Mouse (Mus musculus): ENCODE measurements around the gene Olfr1366. TPM values are rescaled to one million over a fixed set of nuclear protein-coding genes. Genes with fewer than 3 reads are reported as not detected.

Gene Olfr1366
- 0.11 and 0.13 TPM in 2 replicates for polyA plus RNA-seq (2015; fragmentation: Nextera tagmentation; extraction: Ambion mirVana)

DNA sequence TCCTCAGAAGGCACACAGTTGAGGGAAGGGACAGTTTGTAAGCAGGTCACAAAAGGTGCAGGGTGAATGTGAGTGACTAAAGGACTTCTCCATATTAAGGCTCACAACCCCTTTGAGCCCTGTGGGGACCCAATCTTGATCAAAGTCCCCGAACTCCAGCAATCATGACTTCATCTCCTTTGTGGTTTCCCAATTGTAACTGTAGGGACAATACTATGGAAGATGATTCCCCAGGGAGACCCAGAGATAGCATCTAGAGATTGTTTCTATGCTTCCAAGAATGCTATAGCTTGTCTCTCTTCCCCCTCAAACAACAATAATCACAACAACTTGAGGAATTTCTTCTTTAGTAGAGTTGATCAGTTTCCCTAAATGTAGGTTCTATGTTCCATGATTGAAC lies at the start of gene Olfr1366:
TSS of gene Olfr1366 (minus strand) at position 101 of the 400 bp plus-strand sequence.
- H3K27ac ChIP-seq: no peak within 1 kb of the TSS
- ATAC-seq (replicated peaks; ENCODE audit: low FRiP score, low read depth) (no peak), DNase-seq (ENCODE audit: low spot score) (no peak)
- H3K27me3 ChIP-seq (ENCODE audit: insufficient read depth, low read length): no peaks in the 10 kb centered on the region
- no peak within 1 kb of the TSS for H3K9ac ChIP-seq (ENCODE audit: low read depth, low read length)
- H3K4me1 ChIP-seq (replicated peaks; ENCODE audit: insufficient read depth, low read length): no peaks in the 10 kb centered on the region
- WGBS: 62% methylated on average over 1 of the region's 1 CpGs
- no peak for TF ChIP-seq CTCF (IDR thresholded peaks at IDR 0.05; ENCODE audit: low read depth)
- H3K36me3 ChIP-seq (ENCODE audit: insufficient read depth, low read length): no peaks in the 10 kb centered on the region
- no peaks in the 10 kb centered on the region for H3K9me3 ChIP-seq (replicated peaks; ENCODE audit: low read length)
- no peak within 1 kb of the TSS for H3K4me3 ChIP-seq (replicated peaks; ENCODE audit: low read depth, low read length)
- no peak within 1 kb of the TSS for H3K4me2 ChIP-seq (ENCODE audit: low read length)

- DNase-seq (ENCODE audit: low spot score) (no peak), ATAC-seq (replicated peaks; ENCODE audit: low FRiP score, low read depth) (no peak)
- H3K9me3 ChIP-seq (replicated peaks; ENCODE audit: low read length): no peaks in the 10 kb centered on the region
- H3K9ac ChIP-seq (ENCODE audit: low read depth, low read length): no peak overlapping the region
- H3K4me3 ChIP-seq (replicated peaks; ENCODE audit: low read depth, low read length): no peak overlapping the region
- WGBS: 58% methylated on average over 2 of the region's 2 CpGs
- no peaks in the 10 kb centered on the region for H3K27me3 ChIP-seq (ENCODE audit: insufficient read depth, low read length)
- no peaks in the 10 kb centered on the region for H3K4me1 ChIP-seq (replicated peaks; ENCODE audit: insufficient read depth, low read length)
- no peak for TF ChIP-seq CTCF (IDR thresholded peaks at IDR 0.05; ENCODE audit: low read depth)
- H3K36me3 ChIP-seq (ENCODE audit: insufficient read depth, low read length): no peaks in the 10 kb centered on the region
- no peak overlapping the region for H3K27ac ChIP-seq
- no peak overlapping the region for H3K4me2 ChIP-seq (ENCODE audit: low read length)
Observed at GRCm38 (mm10) chr13:21591618-21592017, 49.0 kb upstream of the Olfr1366 start.

GRCm38 (mm10) chr13:21581659-21582058 lies 39.1 kb upstream of the Olfr1366 start, which contains the start of gene Olfr1364:
Gene Olfr1364, minus strand, starts transcription at chr13:21581759.
- no peak for DNase-seq (ENCODE audit: low spot score)
- no peaks in the 10 kb centered on the region for H3K36me3 ChIP-seq (ENCODE audit: insufficient read depth, low read length)
- ATAC-seq (replicated peaks; ENCODE audit: low FRiP score, low read depth): no peak
- no peak within 1 kb of the TSS for H3K9ac ChIP-seq (ENCODE audit: low read depth, low read length)
- H3K4me1 ChIP-seq (replicated peaks; ENCODE audit: insufficient read depth, low read length): no peaks in the 10 kb centered on the region
- no peaks in the 10 kb centered on the region for H3K9me3 ChIP-seq (replicated peaks; ENCODE audit: low read length)
- no peak within 1 kb of the TSS for H3K27ac ChIP-seq
- WGBS: 93% methylated on average over 2 of the region's 2 CpGs
- TF ChIP-seq CTCF (IDR thresholded peaks at IDR 0.05; ENCODE audit: low read depth): no peak
- no peaks in the 10 kb centered on the region for H3K27me3 ChIP-seq (ENCODE audit: insufficient read depth, low read length)
- no peak within 1 kb of the TSS for H3K4me3 ChIP-seq (replicated peaks; ENCODE audit: low read depth, low read length)
- no peak within 1 kb of the TSS for H3K4me2 ChIP-seq (ENCODE audit: low read length)

DNA sequence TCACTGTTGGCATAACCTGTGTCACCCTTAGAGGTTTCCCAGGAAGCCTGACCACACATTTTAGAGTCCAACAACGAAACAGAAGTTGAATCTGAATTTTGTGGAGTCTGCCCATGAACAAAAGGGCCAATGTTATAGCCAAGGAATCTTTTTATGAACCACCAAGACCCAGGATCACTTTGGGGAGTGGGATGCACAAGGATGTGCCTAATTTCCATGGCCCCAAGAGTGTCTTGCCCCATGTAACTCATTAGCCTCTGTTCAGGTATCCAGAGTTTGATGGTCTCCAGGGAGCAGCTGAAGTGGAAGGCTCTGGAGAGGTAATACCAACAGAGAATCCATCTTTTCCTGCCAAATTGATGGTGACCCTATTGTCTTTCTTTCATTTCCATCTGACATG lies 17.2 kb upstream of the Olfr1366 start, which contains the start of gene Olfr1535:
TSS of gene Olfr1535 (minus strand) at position 101 of the 400 bp plus-strand sequence.
- WGBS: 39% methylated on average over 1 of the region's 1 CpGs
- no peak for TF ChIP-seq CTCF (IDR thresholded peaks at IDR 0.05; ENCODE audit: low read depth)
- Histone ChIP-seq H3K27me3 (ENCODE audit: insufficient read depth, low read length) (no peaks in the 10 kb centered on the region), H3K4me2 (ENCODE audit: low read length) (no peak within 1 kb of the TSS), H3K4me3 (replicated peaks; ENCODE audit: low read depth, low read length) (no peak within 1 kb of the TSS), H3K9ac (ENCODE audit: low read depth, low read length) (no peak within 1 kb of the TSS), H3K36me3 (ENCODE audit: insufficient read depth, low read length) (no peaks in the 10 kb centered on the region), H3K9me3 (replicated peaks; ENCODE audit: low read length) (no peaks in the 10 kb centered on the region), H3K4me1 (replicated peaks; ENCODE audit: insufficient read depth, low read length) (no peaks in the 10 kb centered on the region), H3K27ac (no peak within 1 kb of the TSS)
- ATAC-seq (replicated peaks; ENCODE audit: low FRiP score, low read depth) (no peak), DNase-seq (ENCODE audit: low spot score) (no peak)

DNA sequence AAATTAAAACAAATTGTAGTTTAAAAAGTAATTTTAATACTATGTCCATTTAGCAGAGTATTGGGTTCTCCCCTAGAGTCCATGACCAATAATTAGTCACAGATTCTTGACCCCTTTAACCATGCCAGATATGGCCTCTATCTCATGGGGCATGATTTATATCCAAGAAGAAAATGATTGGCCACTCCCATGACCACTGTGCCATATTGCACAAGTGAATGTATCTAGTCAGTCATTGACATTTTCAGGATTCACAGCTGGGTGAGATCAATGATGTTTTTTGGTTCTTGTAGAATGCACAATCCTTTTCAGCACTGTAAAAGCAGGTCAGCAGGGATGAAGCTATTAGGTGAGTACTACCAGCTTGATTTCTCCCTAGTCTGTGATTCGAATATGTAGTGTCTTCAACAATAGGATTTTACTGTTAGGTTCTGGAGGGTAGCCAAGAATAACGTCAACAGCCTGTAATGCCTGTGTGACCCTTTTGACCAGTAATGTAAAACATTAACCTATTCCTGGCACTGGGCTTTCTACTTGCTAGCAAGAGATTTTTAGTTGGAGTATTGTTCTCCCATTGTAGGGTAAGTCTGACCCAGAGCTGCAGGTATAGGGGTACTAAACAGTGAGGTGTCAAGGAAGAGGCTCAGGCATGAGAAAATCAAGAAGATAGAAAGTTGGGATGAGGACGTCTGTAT lies 8.0 kb upstream of the Olfr1366 start:
- Histone ChIP-seq H3K4me2 (ENCODE audit: low read length) (no peak overlapping the region), H3K9ac (ENCODE audit: low read depth, low read length) (no peak overlapping the region), H3K27ac (no peak overlapping the region), H3K27me3 (ENCODE audit: insufficient read depth, low read length) (no peaks in the 10 kb centered on the region), H3K4me1 (replicated peaks; ENCODE audit: insufficient read depth, low read length) (no peaks in the 10 kb centered on the region), H3K4me3 (replicated peaks; ENCODE audit: low read depth, low read length) (no peak overlapping the region), H3K9me3 (replicated peaks; ENCODE audit: low read length) (no peaks in the 10 kb centered on the region), H3K36me3 (ENCODE audit: insufficient read depth, low read length) (no peaks in the 10 kb centered on the region)
- DNase-seq (ENCODE audit: low spot score): peak; percentile 22
- no peak for TF ChIP-seq CTCF (IDR thresholded peaks at IDR 0.05; ENCODE audit: low read depth)
- ATAC-seq (replicated peaks; ENCODE audit: low FRiP score, low read depth): 0 out of 2 replicates have a peak, but pooled peaks have one; percentile 43
- WGBS: 29% methylated on average over 3 of the region's 3 CpGs

DNA sequence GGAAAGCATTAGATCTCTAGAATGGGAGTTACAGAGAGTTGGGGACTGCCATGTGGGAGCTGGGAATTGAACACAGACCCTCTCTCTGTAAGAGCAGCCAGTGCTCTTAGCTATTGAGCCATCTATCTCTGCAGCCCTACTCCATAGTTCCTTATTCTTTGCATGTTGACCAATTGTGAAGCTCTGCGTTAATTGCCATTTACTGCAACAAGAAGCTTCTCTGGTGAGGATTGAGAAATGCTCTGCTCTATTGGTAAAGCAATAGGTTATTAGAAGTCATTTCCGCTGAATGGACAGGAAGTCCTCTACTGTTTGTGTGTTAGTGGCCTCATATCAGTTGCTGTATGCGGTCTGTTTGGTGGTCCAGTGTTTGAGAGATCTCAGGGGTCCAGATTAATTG lies 6.9 kb upstream of the Olfr1366 start:
- DNase-seq (ENCODE audit: low spot score) (no peak), ATAC-seq (replicated peaks; ENCODE audit: low FRiP score, low read depth) (no peak)
- no peak for TF ChIP-seq CTCF (IDR thresholded peaks at IDR 0.05; ENCODE audit: low read depth)
- Histone ChIP-seq H3K9me3 (replicated peaks; ENCODE audit: low read length) (no peaks in the 10 kb centered on the region), H3K4me2 (ENCODE audit: low read length) (no peak overlapping the region), H3K27ac (no peak overlapping the region), H3K9ac (ENCODE audit: low read depth, low read length) (no peak overlapping the region), H3K4me3 (replicated peaks; ENCODE audit: low read depth, low read length) (no peak overlapping the region), H3K4me1 (replicated peaks; ENCODE audit: insufficient read depth, low read length) (no peaks in the 10 kb centered on the region), H3K27me3 (ENCODE audit: insufficient read depth, low read length) (no peaks in the 10 kb centered on the region), H3K36me3 (ENCODE audit: insufficient read depth, low read length) (no peaks in the 10 kb centered on the region)
- WGBS: 85% methylated on average over 3 of the region's 3 CpGs

All from kidney, postnatal 0 days (tissue).